Mouse (Mus musculus): ENCODE results near the gene Msrb2.

DNA sequence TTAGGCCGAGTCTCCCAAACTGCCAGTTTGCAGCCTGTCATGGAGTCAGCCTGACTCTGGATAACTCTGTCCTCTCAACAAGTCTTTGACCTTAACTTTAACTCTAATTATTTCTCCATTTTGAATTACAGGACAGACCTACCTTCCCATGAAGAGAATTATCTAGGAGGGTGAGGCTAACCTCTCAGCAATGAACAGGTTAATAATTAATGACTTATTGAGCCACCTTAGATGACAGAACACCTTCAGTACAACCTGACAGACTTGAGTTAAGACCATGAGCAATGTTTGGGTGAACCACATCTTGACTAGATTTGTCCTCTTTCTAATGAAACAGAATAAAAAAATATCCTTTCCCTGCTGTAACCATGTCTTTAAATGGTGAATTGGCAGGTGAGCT is 44.9 kb upstream of the Msrb2 start:
- TF ChIP-seq POLR2A (IDR thresholded peaks at IDR 0.05; ENCODE audit: insufficient read depth, low read length) (no peak), CTCF (IDR thresholded peaks at IDR 0.05; ENCODE audit: low read depth, low read length) (no peak)

Measured in ES-Bruce4 (cell line).